Mouse (Mus musculus): ENCODE data around the gene Morc4.

Morc4 gene

GRCm38 (mm10) chrX:139807391-139807790 is 64.1 kb downstream of the Morc4 start:
- no peak for DNase-seq (ENCODE audit: low read depth, low spot score)

- no peak for DNase-seq (ENCODE audit: low read depth, low spot score)
Measured at GRCm38 (mm10) chrX:139805918-139806317, 65.6 kb downstream of the Morc4 start.

GRCm38 (mm10) chrX:139803028-139803427 is 68.4 kb downstream of the Morc4 start:
- DNase-seq (ENCODE audit: low read depth, low spot score), result no peak

GRCm38 (mm10) chrX:139800406-139800878 is 71.0 kb downstream of the Morc4 start, which contains the start of gene Cldn2:
Gene Cldn2, plus strand, starts transcription at chrX:139800828.
- peak; percentile 59 for DNase-seq (ENCODE audit: low read depth, low spot score)

- DNase-seq (ENCODE audit: low read depth, low spot score), result no peak
Measured at GRCm38 (mm10) chrX:139799953-139800352, 71.5 kb downstream of the Morc4 start.

GRCm38 (mm10) chrX:139797875-139798274 is 73.6 kb downstream of the Morc4 start:
- DNase-seq (ENCODE audit: low read depth, low spot score), result no peak

GRCm38 (mm10) chrX:139796037-139796436 is 75.4 kb downstream of the Morc4 start:
- no peak for DNase-seq (ENCODE audit: low read depth, low spot score)

GRCm38 (mm10) chrX:139794072-139794845 is 77.2 kb downstream of the Morc4 start:
- no peak for DNase-seq (ENCODE audit: low read depth, low spot score)

GRCm38 (mm10) chrX:139785764-139786163 is 85.7 kb downstream of the Morc4 start:
- DNase-seq (ENCODE audit: low read depth, low spot score), result no peak

- no peak for DNase-seq (ENCODE audit: low read depth, low spot score)
Measured at GRCm38 (mm10) chrX:139783045-139783422, 88.4 kb downstream of the Morc4 start.

- peak; percentile 92 for DNase-seq (ENCODE audit: low read depth, low spot score)
Measured at GRCm38 (mm10) chrX:139782278-139783044, 89.0 kb downstream of the Morc4 start, which contains the start of gene Ripply1. Gene Ripply1, minus strand, starts transcription at chrX:139782353.

- no peak for DNase-seq (ENCODE audit: low read depth, low spot score)
Measured at GRCm38 (mm10) chrX:139781563-139781962, 89.9 kb downstream of the Morc4 start.

- no peak for DNase-seq (ENCODE audit: low read depth, low spot score)
Measured at GRCm38 (mm10) chrX:139780988-139781387, 90.5 kb downstream of the Morc4 start.

GRCm38 (mm10) chrX:139779401-139779800 is 92.1 kb downstream of the Morc4 start:
- no peak for DNase-seq (ENCODE audit: low read depth, low spot score)

GRCm38 (mm10) chrX:139778886-139779285 is 92.6 kb downstream of the Morc4 start:
- no peak for DNase-seq (ENCODE audit: low read depth, low spot score)

- peak; percentile 60 for DNase-seq (ENCODE audit: low read depth, low spot score)
Measured at GRCm38 (mm10) chrX:139777357-139777756, 94.1 kb downstream of the Morc4 start.

GRCm38 (mm10) chrX:139775084-139775612 is 96.3 kb downstream of the Morc4 start:
- no peak for DNase-seq (ENCODE audit: low read depth, low spot score)

- DNase-seq (ENCODE audit: low read depth, low spot score), result peak; percentile 75
Measured at GRCm38 (mm10) chrX:139774309-139775083, 97.0 kb downstream of the Morc4 start.
